Mouse (Mus musculus): ENCODE measurements around the gene Cbx8.

Cbx8 gene

DNA sequence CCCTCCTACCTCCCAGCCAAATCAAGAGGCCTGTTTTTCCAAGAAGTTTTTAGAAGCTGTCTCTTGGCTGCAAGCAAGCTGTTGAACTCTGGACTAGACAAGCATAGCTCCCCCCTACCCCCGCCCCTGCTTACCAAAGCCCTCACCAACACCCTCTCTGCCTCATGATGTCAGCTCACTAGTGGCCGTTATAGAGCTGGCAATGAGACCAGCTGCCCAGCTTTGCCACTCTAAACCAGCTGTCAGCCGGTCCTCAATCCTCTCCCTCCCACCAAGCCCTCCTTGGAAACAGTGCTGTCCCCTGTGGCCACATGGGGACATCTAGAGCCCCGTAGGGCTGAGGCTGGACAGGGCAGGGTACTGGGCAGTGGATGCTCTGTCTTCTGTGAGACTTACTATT is 45.3 kb downstream of the Cbx8 start:
- in situ Hi-C loops (cut with MboI), result no loop called here

DNA sequence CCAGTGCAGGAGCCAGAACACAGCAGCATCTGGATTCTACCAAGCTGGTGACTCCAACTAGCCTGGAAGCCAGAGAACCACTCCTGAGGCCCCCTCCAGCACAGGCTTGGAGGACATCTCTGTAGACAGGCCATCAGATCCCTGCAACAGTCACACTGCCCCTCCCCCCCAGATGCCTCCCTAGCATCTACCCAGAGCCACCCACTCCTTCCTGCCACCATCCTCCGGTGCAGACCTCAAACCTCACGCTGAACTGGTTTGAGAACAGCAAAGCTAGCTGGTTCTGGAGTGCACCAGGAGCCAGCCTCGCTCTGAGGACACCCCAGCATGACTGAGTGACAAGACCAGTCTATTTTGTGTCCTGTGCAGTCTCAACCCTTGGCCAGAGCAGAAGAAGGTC is 48.0 kb downstream of the Cbx8 start:
- in situ Hi-C loops (cut with MboI), result no loop called here

DNA sequence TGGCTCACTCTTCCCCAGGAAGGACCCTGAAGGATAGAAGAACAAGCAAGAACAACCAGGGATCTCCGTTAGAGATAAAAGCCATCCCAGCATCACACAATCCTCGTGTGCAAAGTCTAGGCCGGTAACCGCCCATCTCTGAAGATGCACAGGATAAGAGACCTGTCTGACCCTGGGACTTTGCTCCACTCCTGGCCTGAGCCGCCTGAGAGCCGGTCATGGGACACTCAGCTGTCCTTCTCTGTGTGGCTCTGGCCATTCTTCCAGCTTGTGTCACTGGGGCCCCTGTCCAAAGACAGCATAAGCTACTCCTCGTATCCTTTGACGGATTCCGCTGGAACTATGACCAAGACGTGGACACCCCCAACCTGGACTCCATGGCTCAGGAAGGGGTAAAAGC is 52.8 kb downstream of the Cbx8 start, which contains the start of gene Enpp7:
Gene Enpp7, plus strand, starts transcription at position 190 of the 400 bp plus-strand sequence.
- in situ Hi-C loops (cut with MboI), result no loop called here

All from mature B cell (primary cell).